Mouse (Mus musculus) right cerebral cortex, adult 2 months (tissue): ENCODE data around the gene Grin1.

ENCODE experiments used
- DNase-seq, 2 experiments: peaks; one replicate each; pipeline ENCODE4 v3.0.0; 2021 to 2022; ENCODE audit warnings: low spot score in 2 of 2

Gene Grin1

DNA sequence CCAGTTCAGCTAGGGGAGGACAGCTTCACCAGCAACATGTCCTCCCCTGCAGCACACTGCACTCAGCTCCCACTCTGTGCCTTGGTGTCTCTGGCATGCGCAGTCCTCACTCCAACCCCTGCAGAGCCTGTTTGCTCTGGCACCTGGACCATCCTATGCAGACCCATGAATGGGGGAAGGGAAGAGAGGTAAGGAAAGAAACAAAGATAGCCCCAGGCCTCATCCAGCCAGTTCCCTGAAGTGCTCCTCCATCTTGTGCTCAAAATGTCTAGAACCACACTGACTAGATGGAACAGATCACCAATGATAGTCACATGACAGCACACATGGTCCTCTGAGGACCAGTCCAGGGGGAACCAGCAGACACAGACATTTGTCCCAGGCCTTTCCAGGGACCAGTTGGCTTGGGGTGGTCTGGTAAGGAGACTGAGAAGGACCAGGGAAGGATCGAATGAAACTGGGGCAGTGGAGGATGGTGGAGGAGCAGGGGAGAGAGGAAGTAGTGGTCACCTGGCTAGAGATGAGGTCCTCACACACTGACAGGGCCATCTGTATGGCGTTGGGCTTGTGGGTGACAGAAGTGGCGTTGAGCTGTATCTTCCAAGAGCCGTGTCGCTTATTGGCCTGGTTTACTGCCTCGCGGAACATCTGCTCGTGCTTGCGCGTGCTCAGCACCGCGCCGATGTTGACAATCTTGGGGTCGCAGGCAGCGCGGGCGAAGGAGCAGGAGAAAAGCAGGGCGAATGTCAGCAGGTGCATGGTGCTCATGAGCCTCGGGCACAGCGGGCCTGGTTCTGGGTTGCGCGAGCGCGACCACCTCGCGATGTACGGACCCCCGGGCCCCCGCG lies 644 bp downstream of the Grin1 start:
- peak; percentile 57 to 66 for DNase-seq

DNA sequence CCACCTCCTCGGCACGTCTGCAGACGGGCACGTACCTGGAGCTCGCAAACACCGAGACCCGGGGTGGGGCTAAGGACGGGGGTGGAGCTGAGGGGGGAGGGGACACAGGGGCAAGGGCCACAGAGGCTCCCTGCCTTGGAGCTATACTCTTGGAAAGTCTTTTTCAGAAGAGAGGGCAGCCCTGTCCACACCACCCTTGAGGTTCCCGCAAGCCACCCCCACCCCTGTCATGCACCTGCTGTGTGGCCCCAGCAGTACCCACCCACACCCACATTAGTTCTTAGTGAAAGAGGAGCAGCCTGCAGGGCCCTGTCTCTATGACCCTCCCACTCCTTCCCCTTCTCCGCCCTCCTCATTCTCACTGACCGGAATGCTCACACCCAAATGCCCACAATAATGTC lies 7.5 kb downstream of the Grin1 start:
- no peak for DNase-seq

DNA sequence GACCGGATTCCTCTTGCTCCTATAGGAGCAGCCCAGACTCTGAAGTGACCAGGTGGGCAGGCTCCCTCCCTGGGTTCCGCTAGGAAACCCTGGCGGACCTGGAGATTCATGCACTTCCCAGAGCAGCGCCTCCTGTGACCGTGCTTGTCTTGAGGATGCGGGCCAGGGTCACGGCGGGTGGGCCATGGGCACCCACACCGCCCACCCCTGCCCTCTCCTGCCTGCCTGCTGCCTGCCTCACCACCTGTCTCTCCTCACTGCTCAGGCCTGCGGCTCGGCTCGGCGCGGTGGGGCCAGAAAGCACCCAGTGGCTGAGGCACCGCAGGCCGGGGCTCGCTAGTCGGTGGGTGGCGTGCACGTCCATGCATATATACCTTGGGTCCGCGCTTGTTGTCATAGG lies 8.0 kb downstream of the Grin1 start:
- no peak for DNase-seq

DNA sequence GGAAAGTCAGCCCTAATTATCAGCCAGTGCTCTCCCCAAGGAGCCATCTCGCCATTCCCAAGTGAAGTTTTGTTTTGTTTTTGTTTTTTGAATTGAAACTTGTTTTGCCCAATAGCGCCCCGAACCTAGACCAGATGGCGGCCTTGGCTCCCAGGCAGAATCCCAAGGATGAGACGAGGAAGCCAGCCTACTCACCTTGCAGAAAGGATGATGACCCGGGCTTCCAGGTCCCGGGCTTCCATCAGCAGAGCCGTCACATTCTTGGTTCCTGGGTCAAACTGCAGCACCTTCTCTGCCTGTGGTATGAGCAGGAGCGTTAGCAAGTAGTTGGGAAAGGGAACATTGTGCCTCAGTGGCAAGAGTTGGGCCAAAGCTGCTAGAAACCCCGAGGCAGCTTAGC lies 8.8 kb downstream of the Grin1 start:
- no peak for DNase-seq

DNA sequence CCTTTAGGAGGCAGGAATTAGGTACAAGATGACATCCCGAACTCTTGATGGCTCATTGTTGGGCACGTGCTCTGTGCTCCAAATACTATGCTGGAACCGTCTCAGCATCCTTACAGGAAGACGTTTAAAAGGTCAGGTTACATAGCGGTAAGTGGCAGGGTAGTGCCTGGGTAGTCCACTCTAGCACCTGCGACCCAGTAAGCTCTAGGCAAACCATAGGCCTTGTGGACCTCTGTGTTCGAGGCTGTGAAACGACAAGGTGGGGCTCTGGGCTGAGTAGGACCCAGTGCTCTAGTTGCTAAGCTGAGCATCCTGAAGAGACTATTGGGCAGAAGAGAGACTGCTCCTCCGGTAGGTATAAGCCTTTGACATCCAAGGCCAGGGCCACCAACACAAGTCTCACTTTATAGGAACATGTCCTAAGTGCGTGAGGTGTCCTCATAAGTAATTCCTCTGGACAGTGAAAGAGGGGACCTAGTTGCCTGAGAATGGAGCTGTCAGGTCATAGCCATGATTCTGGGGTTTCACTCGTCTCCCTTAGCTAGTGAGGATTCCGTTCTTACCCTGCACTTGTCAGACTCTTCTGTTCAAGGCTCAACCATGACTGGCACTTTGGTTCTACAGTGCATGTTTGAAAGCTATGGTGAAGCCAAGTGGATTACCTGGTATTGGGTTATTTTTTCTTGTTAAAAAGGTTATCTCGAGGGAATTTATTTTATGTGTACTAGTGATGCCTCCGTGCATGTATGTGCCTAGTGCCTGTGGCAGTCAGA lies 13.2 kb downstream of the Grin1 start:
- DNase-seq, result no peak

DNA sequence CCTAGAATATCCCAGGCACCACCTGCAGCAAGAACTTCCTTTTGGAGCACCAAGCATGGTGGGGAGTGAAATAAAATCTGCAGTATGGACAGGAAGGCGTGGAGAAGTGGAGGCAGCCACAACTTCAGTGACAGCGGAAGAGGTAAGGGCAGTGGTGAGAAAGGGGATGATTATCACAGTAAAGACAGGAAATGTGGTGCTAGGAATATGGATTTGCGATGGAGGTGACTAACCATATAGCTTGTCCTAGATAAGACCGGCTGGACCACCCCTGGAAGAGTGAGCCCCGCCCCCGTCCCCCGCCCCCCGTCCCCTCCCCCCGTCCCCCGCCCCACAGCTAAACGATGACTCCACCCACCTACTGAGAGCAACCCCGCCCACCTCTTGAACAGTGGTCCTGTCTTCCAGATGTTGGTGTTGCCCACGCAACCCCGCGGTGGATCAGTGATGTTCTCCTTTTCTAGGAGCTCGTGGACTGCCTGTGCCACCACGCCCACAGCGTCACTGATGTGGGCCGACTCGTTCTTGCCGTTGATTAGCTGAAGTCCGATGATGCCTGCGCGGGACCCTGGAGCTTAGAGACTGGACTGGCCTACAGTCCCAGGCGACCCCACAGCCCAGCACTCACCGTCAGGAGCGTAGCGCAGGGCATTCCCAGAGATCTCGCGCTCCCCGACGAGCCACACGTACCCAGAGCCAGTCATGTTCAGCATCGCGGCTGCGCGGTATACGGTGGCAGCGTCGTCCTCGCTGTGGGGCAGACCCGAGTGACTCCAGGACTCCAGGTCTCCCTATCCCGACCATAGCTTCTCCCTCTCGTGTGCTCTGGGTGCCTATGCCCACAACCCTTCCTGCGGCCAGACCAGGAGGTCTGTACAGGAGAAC lies 14.1 kb downstream of the Grin1 start:
- DNase-seq, result peak in 1 of 2 experiments; percentile 62

DNA sequence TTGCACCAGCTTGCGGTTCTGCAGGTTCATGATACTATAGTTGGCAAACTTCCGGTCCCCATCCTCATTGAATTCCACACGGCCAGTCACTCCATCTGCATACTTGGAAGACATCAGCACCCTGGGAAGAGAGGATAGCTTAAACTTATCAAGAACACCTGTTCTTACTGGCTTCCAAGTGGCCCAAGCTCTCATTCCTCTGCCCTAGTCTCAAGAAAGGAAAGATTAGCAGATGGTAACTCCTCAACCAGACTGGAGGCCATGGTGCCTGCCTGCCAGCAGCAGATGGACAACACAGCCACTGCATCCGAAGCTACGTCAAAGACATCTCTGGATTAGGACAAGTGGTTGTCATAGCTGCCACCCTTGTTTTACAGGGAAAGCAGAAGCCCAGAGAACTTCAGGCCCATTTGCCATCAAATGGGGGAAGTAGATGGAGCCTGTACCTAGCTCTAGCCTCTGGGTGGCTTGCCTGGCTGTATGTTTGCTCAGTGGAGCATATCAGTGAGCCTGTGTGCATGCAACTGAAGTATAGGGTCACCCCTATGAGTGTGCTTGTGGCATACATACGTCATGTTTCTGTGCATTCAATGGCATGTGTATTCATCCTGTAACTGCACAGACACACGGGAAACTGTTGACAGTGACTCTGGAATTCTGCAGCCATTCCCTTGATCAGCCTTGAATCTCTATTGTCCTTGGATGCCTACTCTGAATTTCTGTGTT lies 14.9 kb downstream of the Grin1 start:
- no peak for DNase-seq

DNA sequence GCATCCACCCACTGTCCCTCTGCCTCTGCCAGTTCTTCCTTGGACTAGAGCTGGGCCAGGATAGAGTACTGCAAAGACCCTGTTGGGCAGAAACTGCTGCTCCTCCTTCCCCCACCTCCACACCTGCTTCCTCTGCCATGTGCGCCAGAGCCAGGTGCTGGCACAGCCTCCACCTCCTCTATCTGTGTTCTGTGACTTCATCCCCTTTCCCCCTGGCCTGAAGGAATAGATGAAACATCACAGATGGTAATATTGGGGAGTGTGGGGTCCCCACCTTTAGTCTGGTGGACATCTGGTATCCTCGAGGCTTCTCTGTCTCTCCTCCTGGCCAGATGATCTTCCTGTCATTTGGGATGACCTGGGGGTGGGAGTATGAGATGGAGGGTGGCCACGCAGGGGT lies 15.5 kb downstream of the Grin1 start:
- no peak for DNase-seq

DNA sequence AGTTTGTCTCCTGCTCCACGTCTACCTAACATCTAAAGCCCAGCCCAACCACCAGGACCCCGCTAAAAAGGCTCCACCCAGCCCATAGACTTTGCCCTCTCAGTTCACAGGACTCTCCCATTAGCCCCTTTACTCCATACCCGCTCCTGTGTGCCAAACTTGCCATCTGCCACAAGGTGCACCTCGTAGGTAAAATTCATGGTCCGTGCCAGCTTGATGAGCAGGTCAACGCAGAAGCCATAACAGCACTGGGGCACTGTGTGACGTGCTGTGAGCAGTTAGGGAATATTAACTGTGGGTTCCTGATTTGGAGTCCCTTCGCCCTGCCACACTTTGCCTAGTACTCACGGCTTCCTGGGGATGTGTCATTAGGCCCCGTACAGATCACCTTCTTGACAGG lies 20.9 kb downstream of the Grin1 start:
- no peak for DNase-seq

DNA sequence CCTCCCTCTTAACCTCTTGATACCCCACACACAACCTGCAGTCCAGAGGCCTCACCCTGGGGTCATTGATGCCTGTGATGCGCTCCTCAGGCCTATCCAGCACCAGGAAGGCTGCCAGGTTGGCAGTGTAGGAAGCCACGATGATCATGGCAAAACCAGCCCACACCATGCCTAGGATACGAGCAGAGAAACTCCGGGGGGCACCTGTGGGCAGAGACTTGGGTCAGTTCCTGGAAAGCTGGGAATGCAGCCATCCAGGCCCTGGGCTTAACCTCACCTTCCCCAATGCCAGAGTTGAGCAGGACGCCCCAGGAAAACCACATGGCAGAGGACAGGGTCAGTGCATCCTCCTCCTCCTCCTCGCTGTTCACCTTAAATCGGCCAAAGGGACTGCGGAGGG lies 21.9 kb downstream of the Grin1 start:
- DNase-seq, result no peak

DNA sequence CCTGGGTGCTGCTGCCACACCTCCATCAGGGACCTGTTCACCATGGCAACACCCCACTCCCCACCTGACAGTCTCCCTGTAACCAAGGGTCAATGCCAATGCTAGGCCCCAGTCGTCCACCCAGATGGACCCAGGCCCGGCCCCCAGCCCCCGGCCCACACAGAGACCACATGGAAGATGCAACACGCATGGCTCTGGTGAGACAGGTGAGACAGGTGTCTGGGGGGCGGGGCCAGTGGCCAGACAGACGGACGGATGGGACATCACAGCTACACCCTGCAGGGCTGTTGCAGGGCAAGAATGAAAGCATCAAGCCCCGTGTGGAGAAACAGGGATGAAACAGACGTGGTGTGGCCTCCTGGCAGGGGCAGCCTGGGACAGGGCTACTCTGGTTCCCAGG lies 25.3 kb downstream of the Grin1 start:
- no peak for DNase-seq

DNA sequence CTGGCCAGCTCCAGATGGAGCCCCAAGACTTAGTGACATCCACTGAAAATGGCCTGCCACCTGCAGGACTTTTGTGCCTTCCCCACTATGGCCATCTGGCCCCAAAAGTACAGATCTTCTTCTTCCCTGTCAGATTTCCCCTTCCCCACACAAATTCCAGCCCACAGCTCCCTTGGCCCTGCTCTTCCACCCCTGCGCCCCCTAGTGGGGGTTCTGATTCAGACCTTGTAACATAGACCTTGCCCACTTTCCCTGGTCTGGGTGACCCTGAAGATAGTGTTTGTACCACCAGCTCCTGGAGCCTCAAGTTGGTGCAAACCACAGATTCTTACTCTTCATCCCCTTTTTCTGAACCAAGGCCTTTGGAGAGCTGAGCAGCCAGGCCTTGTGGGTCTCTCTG lies 26.1 kb downstream of the Grin1 start:
- DNase-seq, result peak; percentile 70 to 76

DNA sequence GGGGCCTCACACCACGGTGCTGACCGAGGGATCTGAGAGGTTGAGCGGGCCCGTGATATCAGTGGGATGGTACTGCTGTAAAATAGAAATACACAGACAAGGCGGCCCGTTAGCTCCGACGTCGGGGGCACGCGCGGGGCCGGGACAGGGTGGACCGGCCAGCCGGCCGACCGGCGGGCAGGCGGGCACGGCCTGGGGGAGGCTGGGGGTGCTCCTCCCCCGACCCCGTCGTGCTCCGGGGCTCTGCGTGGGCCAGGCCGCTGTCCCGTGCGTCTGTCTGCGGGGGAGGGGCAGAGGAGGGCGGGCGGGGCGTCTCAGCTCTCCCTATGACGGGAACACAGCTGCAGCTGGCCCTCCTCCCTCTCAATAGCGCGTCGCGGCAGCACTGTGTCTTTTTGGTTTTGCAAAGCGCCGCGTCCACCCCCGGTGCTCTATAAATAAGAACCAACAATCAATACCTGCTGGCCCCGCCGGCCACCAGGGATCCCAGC lies 26.9 kb downstream of the Grin1 start:
- peak in 1 of 2 experiments; percentile 53 for DNase-seq

DNA sequence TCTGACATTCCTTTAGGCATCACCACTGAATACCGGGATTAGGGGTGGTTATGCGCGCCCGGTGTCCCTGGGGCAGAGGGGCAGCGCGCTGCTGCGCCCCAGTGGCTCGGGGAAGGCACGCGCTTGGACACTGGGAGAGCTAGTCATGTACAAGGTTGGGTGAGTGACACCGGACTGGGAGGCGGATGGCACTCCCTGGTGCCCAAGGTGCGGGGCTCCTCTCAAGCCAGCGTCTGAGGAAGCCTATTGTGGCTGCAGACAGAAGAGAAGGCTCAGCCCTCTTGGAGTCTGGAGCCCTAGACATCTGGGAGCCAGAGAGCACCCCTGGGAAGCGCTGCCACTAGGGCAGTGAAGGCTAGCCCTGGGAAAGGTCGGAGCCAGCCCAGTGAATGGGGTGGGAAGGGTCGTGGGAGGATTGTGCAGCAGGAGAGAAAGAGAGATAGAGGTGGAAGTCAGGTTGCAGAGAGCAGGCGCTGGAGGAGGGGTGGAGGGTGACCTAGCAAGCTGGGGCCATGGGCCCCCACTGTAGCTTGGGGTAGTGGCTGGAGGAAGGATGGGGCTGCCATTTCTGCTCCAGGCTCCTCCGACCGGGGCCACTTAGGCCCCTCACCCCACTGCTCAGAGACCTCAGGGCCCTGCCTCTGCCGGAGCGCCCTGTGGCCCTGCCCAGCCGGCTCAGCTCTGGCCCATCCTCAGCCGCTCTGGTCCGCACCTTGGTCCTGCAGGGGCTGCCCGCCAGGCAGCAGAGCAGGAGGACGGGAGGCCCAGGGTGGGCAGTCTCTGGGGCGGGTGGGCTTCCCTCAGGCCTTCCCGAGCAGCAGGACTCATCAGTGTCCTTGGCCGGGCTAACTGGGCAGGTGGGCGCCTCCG lies 27.6 kb downstream of the Grin1 start:
- DNase-seq, result peak in 1 of 2 experiments; percentile 27

DNA sequence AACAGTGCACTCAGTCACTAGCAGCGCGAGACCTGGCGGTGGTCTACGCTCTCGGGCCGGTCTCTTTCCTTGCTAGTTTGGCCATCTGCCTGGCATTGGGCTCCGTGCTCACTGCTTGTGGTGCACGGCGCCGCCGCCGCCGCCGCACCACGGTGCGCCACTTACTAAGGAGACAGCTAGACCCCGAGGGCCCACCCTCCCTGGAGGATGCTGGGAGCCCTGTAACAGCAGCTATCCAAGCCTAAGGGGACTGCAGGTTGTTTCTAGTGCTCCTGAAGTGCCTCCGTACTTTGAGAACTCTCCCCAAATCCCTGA lies 28.2 kb downstream of the Grin1 start:
- peak; percentile 53 to 55 for DNase-seq

DNA sequence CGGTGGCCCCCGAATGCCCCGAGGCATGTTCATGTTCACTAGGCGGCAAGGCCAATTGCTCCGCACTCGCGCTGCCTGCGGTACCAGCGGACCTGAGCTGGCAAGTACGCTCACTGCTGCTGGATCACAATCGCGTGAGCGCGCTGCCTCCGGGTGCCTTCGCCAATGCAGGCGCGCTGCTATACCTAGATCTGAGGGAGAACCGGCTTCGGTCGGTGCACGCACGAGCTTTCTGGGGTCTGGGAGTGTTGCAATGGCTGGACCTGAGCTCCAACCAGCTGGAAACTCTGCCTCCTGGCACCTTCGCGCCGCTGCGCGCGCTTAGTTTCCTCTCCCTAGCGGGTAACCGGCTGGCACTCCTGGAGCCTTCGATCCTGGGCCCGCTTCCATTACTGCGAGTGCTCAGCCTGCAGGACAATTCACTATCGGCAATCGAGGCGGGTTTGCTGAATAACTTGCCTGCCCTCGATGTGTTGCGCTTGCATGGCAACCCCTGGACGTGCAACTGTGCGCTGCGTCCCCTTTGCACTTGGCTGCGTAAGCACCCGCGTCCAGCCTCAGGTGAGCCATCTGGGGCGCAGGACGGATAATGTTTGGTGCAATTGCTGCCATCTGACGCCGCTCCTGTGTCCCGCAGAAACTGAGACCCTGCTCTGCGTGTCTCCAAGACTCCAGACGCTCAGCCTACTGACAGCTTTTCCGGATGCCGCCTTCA lies 28.7 kb downstream of the Grin1 start:
- DNase-seq, result peak; percentile 68 to 81

DNA sequence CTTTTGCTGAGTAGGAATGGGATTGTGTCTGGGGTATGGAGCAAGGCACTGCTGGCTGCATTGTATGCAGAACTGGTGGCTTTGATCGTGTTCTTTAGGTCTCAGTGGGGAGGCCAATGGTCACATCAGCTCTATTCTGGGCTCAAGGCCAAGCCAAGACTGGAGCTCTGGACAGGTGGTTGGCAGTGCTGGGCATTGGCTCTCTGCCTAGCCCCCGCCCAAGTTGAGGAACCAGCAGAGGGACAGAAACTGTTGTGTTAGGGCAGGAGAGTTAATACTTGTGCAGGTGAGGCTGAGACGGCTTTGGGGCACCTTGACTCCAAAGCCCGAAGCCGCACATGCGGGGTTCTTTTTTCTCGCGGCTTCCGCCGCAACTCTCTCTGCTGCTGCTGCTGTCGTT lies 29.3 kb downstream of the Grin1 start, which contains the start of gene Lrrc26:
Lrrc26 (plus strand) TSS at position 265 of the 400 bp plus-strand sequence.
- DNase-seq, result no peak

DNA sequence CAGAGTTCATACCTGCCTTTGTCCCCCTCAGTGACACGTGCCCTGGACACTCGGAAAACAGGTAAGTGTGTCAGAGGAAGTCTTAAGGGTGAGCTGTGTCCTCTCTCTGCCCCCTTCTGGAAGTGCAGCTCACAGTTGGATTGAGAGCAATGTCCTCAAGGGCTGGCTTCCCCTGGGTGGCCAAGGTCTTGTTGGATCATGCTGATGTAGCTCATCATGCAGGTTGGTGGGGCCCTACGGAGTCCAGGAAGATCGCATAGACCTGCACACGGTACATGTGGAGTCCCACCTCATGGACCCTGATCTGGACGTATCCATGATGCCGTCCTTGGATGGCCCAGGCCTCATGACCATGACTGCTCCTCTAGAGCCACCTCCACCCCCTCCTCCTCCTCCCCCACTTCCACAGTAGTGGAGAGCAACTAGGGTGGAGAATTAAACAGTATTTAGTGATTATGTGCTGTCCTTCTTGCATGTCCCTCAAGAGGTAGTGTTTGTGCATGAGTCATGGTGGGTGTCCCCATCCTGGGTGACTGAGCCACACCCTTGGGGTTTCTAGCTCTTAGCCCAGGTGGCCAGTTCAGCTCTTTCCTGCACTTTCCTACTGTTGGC lies 30.1 kb downstream of the Grin1 start:
- DNase-seq, result peak in 1 of 2 experiments; percentile 42
